Mouse (Mus musculus) lung, postnatal 0 days (tissue): Measurements from ENCODE around the gene Zw10.

ENCODE experiments used
- CTCF ChIP-seq: IDR thresholded peaks from 2 replicates; pipeline ENCODE4 v1.5.1; 2016; ENCODE audit warnings: antibody characterized with exemption, mild to moderate bottlenecking
- EP300 ChIP-seq: IDR thresholded peaks from 2 replicates; pipeline ENCODE4 v1.6.1; 2016; ENCODE audit warnings: antibody characterized with exemption, mild to moderate bottlenecking, control low read depth

- TF ChIP-seq CTCF (no peak), EP300 (no peak)
Observed at GRCm38 (mm10) chr9:49034764-49035163, 20.6 kb upstream of the Zw10 start.
